Mouse (Mus musculus) right cerebral cortex, adult 2 months (tissue): ENCODE measurements around the gene Sumo2.
"Not testable (repeated sequence)": the region's sequence is repeated elsewhere in the genome, so short reads cannot be mapped to it uniquely, and the experiment has no call there.

Experiments used
- DNase-seq, 2 experiments: peaks; one replicate each; pipeline ENCODE4 v3.0.0; 2021 to 2022; ENCODE audit warnings: low spot score in 2 of 2

The Sumo2 gene

DNA sequence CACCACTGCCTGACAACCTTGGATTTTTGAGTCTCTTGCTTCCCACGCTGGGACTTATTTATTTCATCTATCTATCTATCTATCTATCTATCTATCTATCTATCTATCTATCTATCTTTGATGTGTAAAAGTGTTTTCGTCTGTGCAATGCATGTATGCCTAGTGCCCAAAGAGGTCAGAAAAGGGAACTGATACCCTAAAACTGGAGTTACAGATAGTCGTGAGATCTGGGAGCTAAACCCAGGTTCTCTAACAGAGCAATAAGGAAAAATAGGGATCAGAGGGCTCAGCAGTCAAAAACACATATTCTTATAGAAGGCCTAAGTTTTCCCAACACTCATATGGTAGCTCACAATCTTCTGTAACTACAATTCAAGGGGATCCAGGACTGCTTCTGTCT lies 16.5 kb downstream of the Sumo2 start:
- DNase-seq, result no peak

DNA sequence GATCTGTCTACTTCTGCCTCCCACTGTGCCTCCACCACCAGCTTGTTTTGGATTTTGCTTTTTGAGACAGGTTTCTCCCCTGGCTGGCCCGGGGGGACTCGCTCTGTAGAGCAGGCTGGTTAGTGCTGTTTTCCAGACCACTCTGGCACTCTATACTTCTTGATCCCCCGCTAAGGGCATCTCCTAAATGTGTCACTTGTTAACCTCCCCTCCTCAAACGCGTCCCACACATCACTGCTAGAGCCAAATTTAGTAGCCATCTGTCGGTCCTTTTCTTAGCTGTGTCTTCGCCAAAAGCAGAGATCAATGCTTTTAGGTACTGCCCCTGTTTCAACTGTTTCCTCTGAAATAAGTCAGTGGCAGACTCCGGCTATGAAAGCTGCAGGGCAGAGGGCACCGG lies 17.4 kb downstream of the Sumo2 start:
- peak; percentile 30 to 52 for DNase-seq

- DNase-seq, result no peak
Observed at GRCm38 (mm10) chr11:115516942-115517341, 19.1 kb downstream of the Sumo2 start.

- no peak for DNase-seq
Observed at GRCm38 (mm10) chr11:115515021-115515420, 21.1 kb downstream of the Sumo2 start.

DNA sequence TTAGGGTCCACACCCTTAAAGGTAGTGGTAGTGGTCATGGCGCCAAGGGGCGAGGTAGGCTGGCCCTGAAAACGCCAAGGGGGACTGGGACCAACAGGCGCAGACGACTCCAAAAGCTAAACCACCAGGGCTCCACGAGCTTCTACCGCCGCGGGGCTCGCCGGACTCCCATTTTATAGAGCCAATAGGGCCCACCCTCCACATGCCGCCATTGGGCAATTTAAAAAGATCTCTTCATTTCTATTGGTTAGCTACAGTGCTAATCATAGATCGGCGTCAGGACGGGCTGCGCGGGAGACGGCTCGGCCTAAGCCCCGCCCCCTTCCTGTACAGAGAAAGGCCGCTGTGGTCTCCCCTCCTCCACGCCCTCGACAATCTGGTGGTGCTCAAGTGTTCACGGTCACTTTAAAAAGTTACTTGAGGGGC lies 21.8 kb downstream of the Sumo2 start, which contains the start of gene Jpt1:
Gene Jpt1, minus strand, starts transcription at position 150 of the 426 bp plus-strand sequence.
- peak; percentile 97 to 99 for DNase-seq

- peak in 1 of 2 experiments; percentile 65 for DNase-seq
Observed at GRCm38 (mm10) chr11:115513271-115514237, 22.5 kb downstream of the Sumo2 start.

DNA sequence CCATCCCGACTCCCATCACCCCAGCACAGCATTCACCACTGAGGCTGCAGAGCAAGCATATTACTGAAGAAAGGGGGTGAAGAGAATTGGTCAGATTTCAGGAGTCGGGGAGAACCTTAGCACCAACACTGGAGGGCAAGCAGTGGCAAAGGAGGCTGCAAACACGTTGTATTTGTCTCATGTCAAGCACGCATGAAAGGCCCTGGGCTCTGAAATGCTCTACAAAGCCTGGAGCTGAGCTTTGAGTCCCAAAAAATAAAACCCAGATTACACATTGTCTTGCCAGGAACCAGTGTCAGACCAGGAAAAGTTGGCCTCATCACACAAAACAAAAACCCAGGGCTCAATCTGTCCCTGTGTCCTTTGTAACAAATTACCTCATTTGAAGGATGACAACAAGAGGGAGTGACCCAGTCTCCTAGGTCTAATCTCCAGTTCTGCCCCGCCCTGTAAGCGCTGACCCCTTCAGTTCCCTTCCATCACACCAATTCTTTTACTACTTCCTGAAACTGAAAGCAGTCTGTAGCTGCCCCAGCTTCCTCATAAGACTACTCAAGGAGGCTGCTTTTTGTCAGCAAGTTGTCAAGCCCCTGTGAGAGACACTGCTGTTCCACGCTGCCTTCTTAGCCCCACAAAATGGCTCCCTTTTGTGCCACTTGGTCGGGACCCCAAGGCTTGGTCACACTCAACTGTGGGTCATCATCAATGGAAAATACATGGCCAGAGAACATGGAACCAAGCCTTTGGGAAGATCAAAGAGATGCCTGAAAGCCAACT lies 23.5 kb downstream of the Sumo2 start:
- no peak for DNase-seq

- no peak for DNase-seq
Observed at GRCm38 (mm10) chr11:115512004-115512403, 24.1 kb downstream of the Sumo2 start.

DNA sequence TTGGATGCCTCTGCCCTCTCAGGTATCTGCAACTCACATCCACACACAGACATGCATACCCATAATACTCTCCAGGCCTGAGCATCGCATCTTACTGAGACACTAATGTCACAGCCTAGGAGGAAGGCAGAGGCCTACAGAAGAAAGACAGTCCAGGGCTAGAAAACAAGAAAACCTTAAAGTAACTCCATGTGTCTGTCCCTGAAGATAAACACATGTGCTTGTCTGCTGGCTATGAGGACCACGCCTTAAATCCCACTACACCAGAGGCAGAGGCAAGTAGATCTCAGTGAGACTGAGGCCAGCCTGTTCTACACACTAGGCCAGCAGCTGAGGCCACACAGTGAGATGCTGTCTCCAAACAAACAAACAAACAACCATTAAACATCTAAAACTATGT lies 25.0 kb downstream of the Sumo2 start:
- DNase-seq, result no peak

- no peak for DNase-seq
Observed at GRCm38 (mm10) chr11:115510507-115510888, 25.6 kb downstream of the Sumo2 start.

DNA sequence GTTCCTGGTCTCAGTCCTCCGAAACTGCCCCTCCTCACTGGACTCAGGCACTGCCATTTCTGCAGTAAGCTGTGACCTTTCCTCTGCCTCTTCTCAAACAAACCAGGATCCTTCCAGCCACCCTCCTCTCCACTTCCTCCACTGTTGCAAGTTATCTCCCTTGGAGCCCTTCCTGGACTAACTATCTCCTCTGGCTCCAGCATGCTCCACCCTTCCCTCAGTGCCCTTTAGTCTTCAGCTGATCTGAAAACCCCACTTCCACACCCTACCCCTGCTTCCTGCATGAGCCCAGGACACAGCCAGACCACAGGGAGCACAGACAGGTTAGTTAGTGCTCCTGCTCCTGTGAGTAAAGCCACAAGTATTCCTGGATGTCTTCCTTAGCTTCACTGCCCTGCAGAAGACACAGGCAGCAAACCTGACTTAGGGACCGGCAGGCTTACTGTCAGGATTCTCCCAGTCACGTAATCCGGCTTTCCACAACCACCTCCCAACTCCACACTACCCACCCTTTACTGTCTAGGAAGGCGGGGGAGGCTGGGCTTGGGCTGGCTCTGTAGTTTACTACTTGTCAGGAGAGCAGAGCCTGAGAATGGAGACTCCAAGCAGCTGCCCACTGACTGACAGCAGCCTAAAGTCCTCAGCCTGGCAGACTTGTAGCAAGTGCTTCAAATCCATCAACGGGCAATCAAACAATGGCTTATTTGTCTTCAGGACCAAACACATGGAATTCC lies 26.1 kb downstream of the Sumo2 start:
- peak; percentile 43 to 47 for DNase-seq

GRCm38 (mm10) chr11:115508061-115508460 lies 28.0 kb downstream of the Sumo2 start:
- DNase-seq, result no peak

DNA sequence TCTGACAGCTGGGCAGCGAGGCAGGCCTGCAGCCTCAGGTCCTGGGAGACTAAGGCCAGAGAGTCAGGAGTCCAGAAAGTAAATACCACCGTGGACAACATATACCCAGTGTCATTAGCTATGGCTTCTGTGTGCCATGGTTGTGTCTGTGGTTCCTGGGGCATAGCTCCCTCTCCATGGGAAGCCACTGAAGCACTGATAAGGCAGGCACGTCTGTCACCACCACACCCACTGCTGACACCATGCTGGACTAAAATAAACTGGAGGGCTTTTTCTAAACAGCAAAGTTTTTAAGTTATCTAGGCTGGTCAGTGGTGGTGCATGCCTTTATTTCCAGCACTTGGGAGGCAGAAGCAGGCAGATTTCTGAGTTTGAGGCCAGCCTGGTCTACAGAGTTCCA lies 29.5 kb downstream of the Sumo2 start:
- DNase-seq, result no peak

DNA sequence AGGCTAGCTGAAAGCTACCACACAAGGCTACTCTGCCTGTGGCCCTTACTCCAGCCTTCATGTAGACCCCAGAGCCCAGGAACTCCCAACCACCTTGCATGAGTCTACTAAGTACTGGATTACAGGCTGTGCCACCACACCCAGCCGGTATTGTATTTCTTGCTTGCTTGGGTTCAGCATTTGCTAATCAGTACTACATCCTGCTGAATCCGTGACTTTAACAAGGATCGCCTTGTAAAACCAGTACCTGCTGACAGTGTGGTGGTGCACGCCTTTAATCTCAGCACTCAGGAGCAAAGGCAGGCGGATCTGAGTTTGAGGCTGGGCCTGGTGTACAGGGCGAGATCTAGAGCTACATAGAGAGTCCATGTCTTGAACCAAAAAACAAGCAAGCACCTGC lies 33.4 kb downstream of the Sumo2 start:
- no peak for DNase-seq

GRCm38 (mm10) chr11:115496559-115496958 lies 39.5 kb downstream of the Sumo2 start:
- not testable (repeated sequence) for DNase-seq

DNA sequence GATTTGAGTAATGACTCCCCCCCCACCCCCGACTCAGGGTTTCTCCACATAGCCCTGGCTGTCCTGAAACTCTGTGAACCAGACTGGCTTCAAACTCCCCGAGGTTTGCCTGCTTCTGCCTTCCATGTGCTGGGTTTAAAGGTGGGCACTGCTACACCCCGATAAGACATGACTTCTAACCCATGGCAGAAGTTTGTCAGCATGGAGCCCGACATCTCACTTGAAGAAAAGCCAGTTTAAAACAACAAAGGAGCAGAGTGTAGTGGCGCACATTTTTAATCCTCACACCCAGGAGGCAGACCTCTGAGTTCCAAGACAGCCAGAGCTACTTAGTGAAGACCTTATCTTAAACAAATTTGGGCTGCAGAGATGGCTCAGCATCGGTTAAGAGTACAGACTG lies 43.7 kb downstream of the Sumo2 start:
- DNase-seq, result no peak

DNA sequence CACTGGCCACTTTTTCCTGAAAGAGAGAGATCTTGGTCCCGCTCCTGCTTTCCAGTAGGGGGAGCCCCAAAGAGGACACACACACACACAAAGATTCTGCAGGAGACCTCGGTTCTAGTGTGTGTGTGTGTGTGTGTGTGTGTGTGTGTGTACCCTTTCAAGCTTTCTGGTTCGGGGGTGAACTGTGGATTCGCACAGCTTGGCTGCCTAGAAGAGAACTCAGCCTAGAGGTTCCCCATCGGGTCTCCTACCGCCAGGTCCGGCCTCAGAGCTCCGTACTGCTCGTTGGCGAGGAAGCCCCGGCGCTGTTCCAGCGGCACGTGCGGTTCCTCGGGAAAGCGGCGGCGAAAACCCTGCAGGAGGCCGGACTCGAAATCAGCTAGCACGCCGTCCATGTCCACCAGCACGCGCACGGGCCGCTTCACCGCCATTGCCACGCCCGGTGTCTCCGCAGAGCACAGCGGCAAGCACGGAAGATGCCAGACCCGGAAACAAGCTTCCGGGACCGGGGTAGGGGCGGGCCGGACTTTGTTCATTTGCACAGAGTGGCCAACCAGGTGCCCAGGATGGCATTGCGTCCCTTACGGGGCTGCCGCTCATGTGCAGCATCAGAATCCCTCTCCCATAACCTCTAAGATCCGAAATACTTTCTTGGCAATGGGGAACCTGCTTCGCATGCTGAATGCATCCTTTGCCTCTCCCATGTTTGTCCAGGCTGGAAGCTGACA lies 44.6 kb downstream of the Sumo2 start, which contains the start of gene Nt5c:
Gene Nt5c, minus strand, starts transcription at position 507 of the 728 bp plus-strand sequence.
- DNase-seq, result peak; percentile 84 to 86

GRCm38 (mm10) chr11:115490441-115491355 lies 45.4 kb downstream of the Sumo2 start:
- DNase-seq, result no peak

DNA sequence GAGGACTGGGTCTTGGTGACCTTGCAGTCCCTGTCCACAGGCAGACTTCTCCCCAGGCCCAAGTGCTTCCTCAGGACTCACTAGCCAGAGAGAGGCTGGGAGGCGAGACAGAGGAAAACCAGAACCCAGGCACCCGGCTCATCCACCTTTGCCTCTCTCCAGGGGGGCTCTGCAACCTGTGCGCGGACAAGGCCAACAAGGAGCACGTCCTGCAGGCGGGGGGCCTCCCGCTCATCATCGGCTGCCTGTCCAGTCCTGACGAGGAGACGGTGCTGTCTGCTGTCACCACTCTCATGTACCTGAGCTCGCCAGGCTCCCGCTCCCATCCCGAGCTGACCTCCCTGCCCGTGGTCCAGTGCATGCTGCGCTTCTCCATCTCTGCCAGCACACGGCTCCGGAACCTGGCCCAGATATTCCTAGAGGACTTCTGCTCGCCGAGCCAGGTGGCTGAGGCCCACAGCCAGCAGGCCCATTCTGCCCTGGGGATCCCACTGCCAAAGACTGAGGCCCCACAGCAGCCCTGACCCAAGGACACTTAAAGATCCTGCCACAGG lies 47.4 kb downstream of the Sumo2 start:
- DNase-seq, result no peak

GRCm38 (mm10) chr11:115485155-115485554 lies 50.9 kb downstream of the Sumo2 start:
- DNase-seq, result no peak
